Mouse (Mus musculus) CH12.LX (cell line): ENCODE measurements around the gene Mlf1.

ENCODE experiments used
- CHD1 ChIP-seq: IDR thresholded peaks from 2 replicates; pipeline ENCODE4 v1.6.1; 2012; ENCODE audit warnings: low read depth, low read length, improper control_type of control experiment, inconsistent platforms
- CTCF ChIP-seq, 2 experiments: IDR thresholded peaks in 1 of 2; conservative IDR thresholded peaks in 1 of 2; 2 replicates each; pipeline ENCODE4 v1.5.1; 2011 to 2012; ENCODE audit warnings: low read depth in 2 of 2, low read length in 2 of 2, improper control_type of control experiment in 1 of 2, inconsistent platforms in 1 of 2, mild to moderate bottlenecking in 1 of 2, moderate library complexity in 1 of 2
- IRF4 ChIP-seq: IDR thresholded peaks from 2 replicates; pipeline ENCODE4 v1.6.1; 2014; ENCODE audit warnings: low read depth, mild to moderate bottlenecking, inconsistent platforms, low read length, improper control_type of control experiment
- KAT2A ChIP-seq: IDR thresholded peaks from 2 replicates; pipeline ENCODE4 v1.6.1; 2012; ENCODE audit warnings: low read length, improper control_type of control experiment, inconsistent platforms; ENCODE audit not compliant: insufficient replicate concordance
- MAX ChIP-seq: IDR thresholded peaks from 2 replicates; pipeline ENCODE4 v1.6.1; 2011; ENCODE audit warnings: low read length, improper control_type of control experiment
- POLR2A ChIP-seq: IDR thresholded peaks from 2 replicates; pipeline ENCODE4 v1.6.1; 2011; ENCODE audit warnings: low read depth, mild to moderate bottlenecking, improper control_type of control experiment, low read length
- ZNF384 ChIP-seq: IDR thresholded peaks from 2 replicates; pipeline ENCODE4 v1.6.1; 2012; ENCODE audit warnings: low read depth, low read length, improper control_type of control experiment, inconsistent platforms

GRCm38 (mm10) chr3:67373872-67374271 lies at the start of gene Mlf1:
- no peak for TF ChIP-seq ZNF384
- TF ChIP-seq CTCF (conservative IDR thresholded peaks at IDR 0.05 in 1 of 2, IDR thresholded peaks at IDR 0.05 in 1 of 2; ENCODE audit: low read depth in 2 of 2, low read length in 2 of 2), result no peak
- TF ChIP-seq MAX, result no peak
- no peak for TF ChIP-seq POLR2A
- TF ChIP-seq IRF4, result no peak
- TF ChIP-seq KAT2A, result no peak
- no peak for TF ChIP-seq CHD1
